8 mouse cellular contexts compared by ENCODE assay signal in the genomic region with DNA sequence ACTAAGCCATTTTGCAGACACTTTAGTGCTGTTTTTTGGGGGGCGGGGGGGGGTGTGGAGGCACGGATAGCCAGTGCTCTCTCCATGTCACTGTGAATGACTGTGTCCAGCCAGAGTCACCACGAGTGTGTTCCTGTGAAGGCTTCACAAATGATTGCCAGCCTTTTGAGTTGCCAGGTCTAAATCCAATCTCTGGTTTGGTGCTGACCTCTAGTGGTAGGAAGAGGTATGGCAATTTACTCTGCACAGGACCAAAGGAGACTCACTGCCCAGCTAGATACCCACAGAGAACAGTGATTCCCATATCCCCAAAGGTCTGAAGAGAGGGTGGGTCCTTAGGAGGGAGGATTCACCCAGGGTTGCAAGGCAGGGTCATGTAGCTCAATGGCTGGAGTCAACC. TPM values are rescaled to one million over a fixed set of nuclear protein-coding genes. Genes with fewer than 3 reads are reported as not detected.
A peak's percentile ranks its signal among the peaks of the same experiment; 100 is the strongest.
DNase-seq lines count a peak whose midpoint lies in the region; ATAC-seq and TF ChIP-seq lines count a peak whose summit lies in the region.

No protein-coding gene starts in this region.

- TF ChIP-seq CTCF in cortical plate, adult 2 months (IDR thresholded peaks at IDR 0.05; ENCODE audit: extremely low read depth, insufficient read depth, low read length): peak; percentile 97

- no peak overlapping the region for H3K9ac ChIP-seq in liver, embryonic 16.5 days (ENCODE audit: low read depth, low read length)
- no peak overlapping the region for H3K9ac ChIP-seq in neural tube, embryonic 13.5 days

- intact Hi-C loops in heart, postnatal 14 days (cut with DNase I): loop anchor here (1.0 to 5.0 kb wide), 2 partner anchors 75 to 118 kb away; no protein-coding TSS in a partner anchor

- TF ChIP-seq POLR2A in cortical plate, adult 2 months (IDR thresholded peaks at IDR 0.05; ENCODE audit: extremely low read depth, insufficient read depth, low read length): no peak

- WGBS in liver, embryonic 16.5 days (ENCODE audit: insufficient replicate concordance): 0% methylated on average over 3 of the region's 3 CpGs
- 1% methylated on average over 3 of the region's 3 CpGs for WGBS in neural tube, embryonic 13.5 days

- no peak overlapping the region for H3K27ac ChIP-seq in cortical plate, adult 2 months (ENCODE audit: insufficient read depth, low read length)
- H3K27ac ChIP-seq in liver, embryonic 16.5 days (ENCODE audit: low read length): no peak overlapping the region
- no peak overlapping the region for H3K27ac ChIP-seq in neural tube, embryonic 13.5 days (replicated peaks)

- H3K36me3 ChIP-seq in liver, embryonic 16.5 days (ENCODE audit: control insufficient read depth, insufficient read depth): no peaks in the 10 kb centered on the region
- peaks cover 29% of the 10 kb centered on the region for H3K36me3 ChIP-seq in neural tube, embryonic 13.5 days

- peak; percentile 63 to 77 for DNase-seq in CD8-positive naive resting alpha-beta T cell, adult 2 months (ENCODE audit: low read depth in 2 of 2, low spot score in 2 of 2)
- DNase-seq in adrenal gland, adult (ENCODE audit: inconsistent age in 2 of 2, low spot score in 1 of 2): peak; percentile 67 to 92
- peak; percentile 65 to 87 for DNase-seq in heart, postnatal 14 days
- DNase-seq in kidney, postnatal 14 days: peak; percentile 86
- DNase-seq in thymus, postnatal 0 days (ENCODE audit: low spot score): peak; percentile 79

- no peaks in the 10 kb centered on the region for H3K27me3 ChIP-seq in liver, embryonic 16.5 days (ENCODE audit: control insufficient read depth, insufficient read depth, low read depth, low read length)
- no peaks in the 10 kb centered on the region for H3K27me3 ChIP-seq in neural tube, embryonic 13.5 days

- no peak overlapping the region for H3K4me2 ChIP-seq in liver, embryonic 16.5 days (ENCODE audit: low read depth, low read length)
- H3K4me2 ChIP-seq in neural tube, embryonic 13.5 days: no peak overlapping the region

- no peak overlapping the region for H3K4me3 ChIP-seq in cortical plate, adult 2 months (ENCODE audit: insufficient read depth, low read length)
- no peak overlapping the region for H3K4me3 ChIP-seq in liver, embryonic 16.5 days (ENCODE audit: low read depth, low read length)
- H3K4me3 ChIP-seq in neural tube, embryonic 13.5 days: no peak overlapping the region

- H3K9me3 ChIP-seq in liver, embryonic 16.5 days (replicated peaks; ENCODE audit: control insufficient read depth, low read length): no peaks in the 10 kb centered on the region
- no peaks in the 10 kb centered on the region for H3K9me3 ChIP-seq in neural tube, embryonic 13.5 days

- H3K4me1 ChIP-seq in cortical plate, adult 2 months (ENCODE audit: control insufficient read depth, insufficient read depth, low read length): peaks cover 1% of the 10 kb centered on the region; the same call in 1 of the 2 replicates
- no peaks in the 10 kb centered on the region for H3K4me1 ChIP-seq in liver, embryonic 16.5 days (ENCODE audit: control insufficient read depth, low read depth, low read length)
- peaks cover 46% of the 10 kb centered on the region for H3K4me1 ChIP-seq in neural tube, embryonic 13.5 days (replicated peaks)

- ATAC-seq in liver, embryonic 16.5 days (ENCODE audit: low read depth): 0 out of 2 replicates have a peak, but pooled peaks have one; percentile 19
- peak; percentile 20; the same call in 1 of the 2 replicates for ATAC-seq in neural tube, embryonic 13.5 days (ENCODE audit: low read depth)

RNA-seq across cellular contexts. Expression of a gene that starts 15.1 kb away (rescaled TPM):
- polyA plus RNA-seq in cortical plate, adult 2 months (2012; rRNA removed): 2.2 and 3.5 TPM in 2 replicates
- under 1 TPM; 0.15 to 0.29 TPM for total RNA-seq in heart, postnatal 14 days (2021)
- polyA plus RNA-seq in liver, embryonic 16.5 days (2015; fragmentation: Nextera tagmentation; extraction: Ambion mirVana): 0.15 TPM in 1 of 2 replicates, not detected in the other
- 13.4 and 16.9 TPM in 2 replicates for polyA plus RNA-seq in neural tube, embryonic 13.5 days (2015; fragmentation: Nextera tagmentation; extraction: Ambion mirVana)
- 0.90 and 1.1 TPM in 2 replicates for polyA plus RNA-seq in thymus, postnatal 0 days (2015; fragmentation: Nextera tagmentation; extraction: Ambion mirVana)

RNA-seq across cellular contexts. Expression of a gene that starts 32.8 kb away (rescaled TPM):
- 530 and 542 TPM in 2 replicates for polyA plus RNA-seq in cortical plate, adult 2 months (2012; rRNA removed)
- total RNA-seq in heart, postnatal 14 days (2021): 100 to 1,000 TPM; 289 to 327 TPM
- polyA plus RNA-seq in liver, embryonic 16.5 days (2015; fragmentation: Nextera tagmentation; extraction: Ambion mirVana): 400 and 448 TPM in 2 replicates
- 514 and 540 TPM in 2 replicates for polyA plus RNA-seq in neural tube, embryonic 13.5 days (2015; fragmentation: Nextera tagmentation; extraction: Ambion mirVana)
- 1,054 and 1,103 TPM in 2 replicates for polyA plus RNA-seq in thymus, postnatal 0 days (2015; fragmentation: Nextera tagmentation; extraction: Ambion mirVana)
